Mouse (Mus musculus): ENCODE measurements around the gene Bicra.

GRCm38 (mm10) chr7:16033059-16033458 is 14.7 kb downstream of the Bicra start:
- TF ChIP-seq CTCF (IDR thresholded peaks at IDR 0.05; ENCODE audit: low read depth) (no peak), EP300 (IDR thresholded peaks at IDR 0.05; ENCODE audit: low read depth) (no peak)

Data from liver, embryonic 14.5 days (tissue).